Mouse (Mus musculus) adrenal gland, postnatal 25 days (tissue): Measurements from ENCODE around the gene Smad5. TPM values are rescaled to one million over a fixed set of nuclear protein-coding genes. Genes with fewer than 3 reads are reported as not detected.

ENCODE experiments used
- DNase-seq: peaks from one replicate; pipeline ENCODE4 v3.0.0; 2021; ENCODE audit warnings: mixed read lengths
- total RNA-seq: library from RNA; stranded (reverse); gene quantifications from 2 replicates; pipeline ENCODE4 v1.2.3, GENCODE M21; 2021

Gene Smad5
- total RNA-seq, 1 experiment from 2014 or later = 75.5 TPM

DNA sequence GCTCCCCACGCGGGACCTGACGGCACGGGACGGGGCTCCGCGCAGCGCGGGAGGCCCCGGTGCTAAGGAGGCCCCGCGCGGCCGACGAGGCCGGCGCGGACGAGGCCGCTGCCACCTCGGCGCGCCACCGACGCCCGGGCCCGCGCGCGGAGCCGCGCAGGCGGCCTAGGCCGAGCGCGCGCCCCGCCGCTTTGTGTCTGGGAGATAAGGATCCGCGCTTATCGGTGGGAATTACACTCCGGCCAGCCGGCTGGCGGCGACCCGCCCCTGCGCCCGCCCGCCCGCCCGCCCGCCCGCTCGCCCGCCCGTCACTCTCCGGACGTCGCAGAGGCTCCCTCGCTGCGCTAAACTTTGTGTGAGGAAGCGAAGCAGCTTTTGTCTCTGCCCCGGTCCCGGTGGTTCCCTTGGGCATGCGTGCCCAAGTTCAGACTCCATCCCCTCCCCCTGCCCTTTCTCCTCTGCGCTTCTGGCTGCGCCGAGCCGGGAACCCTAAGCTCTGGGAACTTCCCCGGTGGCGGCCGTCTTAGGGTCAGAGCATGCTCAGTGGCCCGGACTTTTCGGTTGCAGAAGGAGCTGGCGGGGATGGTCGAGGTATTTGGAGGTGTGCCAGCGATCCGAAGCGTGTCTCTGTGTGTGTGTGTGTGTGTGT lies 536 bp downstream of the Smad5 start:
- peak; percentile 74 for DNase-seq

DNA sequence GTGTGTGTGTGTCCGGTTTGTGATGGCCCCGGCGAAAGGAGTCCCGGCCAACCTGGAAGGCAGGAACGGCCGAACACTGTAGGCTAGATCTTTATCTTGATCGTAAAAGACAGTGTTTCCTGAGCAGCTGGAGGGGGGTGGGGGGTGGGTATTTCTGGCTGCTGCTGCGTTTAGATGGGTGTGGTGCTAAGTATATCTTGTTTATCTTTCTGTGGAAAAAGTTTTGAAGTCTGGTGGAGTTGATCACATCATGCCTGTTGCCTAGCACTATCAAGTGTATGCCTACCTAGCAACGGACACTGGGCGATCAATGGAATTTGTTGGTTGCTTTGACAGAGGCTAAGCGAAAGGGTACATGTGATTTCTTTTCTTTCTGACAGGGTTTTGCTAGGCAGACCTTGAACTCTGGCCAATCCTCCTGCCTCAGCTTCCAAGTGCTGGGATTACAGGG lies 1.1 kb downstream of the Smad5 start:
- DNase-seq = peak; percentile 30

DNA sequence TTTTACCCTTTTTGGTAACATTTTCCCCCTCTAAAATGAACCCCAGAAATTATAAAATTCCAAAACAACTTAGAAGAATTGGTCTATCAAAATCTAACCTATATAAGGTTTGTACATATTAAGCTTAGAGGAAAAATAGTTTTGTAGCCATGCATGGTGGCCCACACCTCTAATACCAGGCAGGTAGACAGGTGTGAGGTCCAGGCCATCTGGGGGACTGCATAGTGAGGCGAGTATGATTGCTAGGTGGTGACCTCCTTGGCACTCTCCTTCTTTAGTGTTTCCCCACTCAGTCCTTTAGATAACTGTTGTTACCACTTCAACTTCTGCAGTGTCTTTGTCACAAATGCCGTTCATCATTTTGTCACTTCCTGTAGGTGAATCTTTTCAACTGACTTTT lies 1.8 kb downstream of the Smad5 start:
- no peak for DNase-seq

DNA sequence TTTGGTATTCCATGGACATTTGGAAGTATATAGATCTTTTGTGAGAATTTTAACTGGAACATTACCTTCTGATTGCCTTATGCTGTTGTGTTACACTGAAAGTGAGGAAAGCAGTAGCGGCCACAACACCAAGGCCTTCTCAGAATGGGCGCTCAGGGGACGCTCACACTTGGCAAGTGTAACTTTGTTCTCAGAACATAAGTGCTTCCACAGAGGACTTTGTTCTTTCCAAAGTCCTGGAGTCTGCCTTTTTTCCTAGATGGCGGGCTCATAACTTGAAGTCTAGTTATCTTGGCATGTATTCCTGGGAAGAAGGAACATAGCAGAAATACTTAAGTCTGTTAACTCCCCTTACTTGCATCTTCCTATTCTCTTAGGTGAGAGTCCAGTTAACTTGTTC lies 4.3 kb downstream of the Smad5 start:
- DNase-seq = no peak

DNA sequence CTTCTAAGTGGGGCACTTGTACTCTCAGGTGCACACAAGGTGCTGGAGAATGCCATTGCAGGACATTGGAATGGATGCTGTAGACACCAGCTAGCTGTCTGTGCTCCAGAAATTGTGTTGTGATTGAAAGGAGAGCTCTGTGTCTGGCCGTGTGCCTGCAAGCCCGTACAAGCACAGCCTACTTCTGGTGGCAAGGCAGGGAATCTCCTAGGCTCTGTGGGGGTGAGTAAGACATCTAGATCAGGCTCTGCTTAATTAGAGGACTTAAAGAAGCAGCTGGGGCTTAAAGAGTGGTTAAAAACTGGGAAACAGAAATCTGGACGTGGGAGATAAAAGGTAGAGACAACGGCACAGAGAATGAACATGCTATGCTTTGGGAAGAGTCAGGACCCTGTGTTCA lies 4.8 kb downstream of the Smad5 start:
- no peak for DNase-seq

DNA sequence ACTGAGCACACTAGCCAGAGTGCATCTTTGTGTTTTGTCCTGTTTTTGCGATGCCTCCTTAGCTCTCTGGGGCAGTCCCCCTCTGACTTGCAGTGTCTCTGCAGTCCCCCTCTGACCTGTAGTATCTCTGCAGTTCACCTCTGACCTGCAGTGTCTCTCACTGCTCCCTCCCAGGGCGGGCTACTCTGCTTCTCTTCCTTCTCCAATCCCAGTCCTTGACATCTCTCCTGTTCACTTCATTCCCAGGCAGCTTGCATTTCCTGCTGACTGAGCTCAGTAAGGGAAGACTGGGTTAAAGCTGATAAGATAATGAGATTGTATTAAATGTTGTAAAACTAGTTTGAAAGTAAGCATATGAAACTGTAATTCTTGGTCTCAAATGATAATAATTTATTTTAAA lies 7.8 kb downstream of the Smad5 start:
- DNase-seq = no peak

DNA sequence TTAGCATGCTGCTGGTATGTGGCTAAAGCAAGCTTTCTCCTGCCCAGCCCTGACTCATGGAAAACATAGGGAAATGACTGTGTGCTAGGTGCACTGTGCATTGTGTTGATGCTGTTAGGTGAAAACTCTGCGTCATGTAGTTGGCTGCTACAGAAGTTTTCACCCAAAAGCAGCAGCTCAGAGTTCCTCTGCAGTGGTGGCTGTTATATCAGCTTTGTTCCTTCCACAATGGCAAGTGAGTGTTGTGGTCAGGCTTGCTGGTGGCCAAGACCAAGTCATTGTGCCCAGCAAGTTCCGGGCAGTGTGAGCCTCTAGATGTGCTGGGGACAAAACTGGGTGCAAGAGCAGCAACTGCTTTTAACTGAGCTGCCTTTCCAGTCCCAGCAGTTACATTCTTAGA lies 9.4 kb downstream of the Smad5 start:
- DNase-seq = no peak

DNA sequence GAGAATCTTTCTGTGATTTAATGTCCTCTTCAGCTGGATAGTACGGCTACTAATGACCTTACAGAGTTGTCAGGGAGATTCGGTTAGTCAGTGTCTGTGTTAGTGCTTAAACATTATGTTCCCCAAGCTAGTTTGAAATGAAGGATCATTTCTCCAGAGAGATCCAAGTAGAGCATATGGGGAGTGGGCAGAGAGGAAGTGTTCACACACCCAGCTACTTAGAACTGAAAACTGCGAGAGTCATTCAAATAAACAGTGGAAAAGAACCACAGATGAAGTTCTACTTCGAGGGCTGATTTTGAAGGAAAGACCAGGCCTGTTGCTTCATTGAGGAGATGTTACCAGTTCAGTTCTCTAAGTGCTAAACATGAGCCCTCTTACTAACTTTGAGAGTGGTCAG lies 23.7 kb downstream of the Smad5 start:
- no peak for DNase-seq

DNA sequence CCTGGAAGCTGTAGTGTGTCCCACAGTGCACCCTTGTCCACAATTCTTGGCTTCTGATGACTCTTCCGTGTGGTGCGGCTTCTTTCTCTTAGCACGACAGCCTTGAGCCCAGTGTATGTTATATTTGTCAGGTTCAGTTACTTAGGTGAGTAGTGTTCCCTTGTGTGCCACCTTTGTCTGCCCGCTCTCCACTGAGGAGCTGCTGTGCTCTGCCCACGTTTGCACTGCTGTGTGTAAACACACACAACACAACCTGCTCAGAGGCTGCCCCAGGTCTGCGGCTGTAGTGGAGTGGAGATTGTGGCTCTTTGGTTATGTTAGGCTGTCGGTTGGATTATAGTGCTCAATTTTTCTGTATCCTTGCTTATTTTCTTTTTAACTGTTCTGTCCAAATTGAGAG lies 26.2 kb downstream of the Smad5 start:
- no peak for DNase-seq

DNA sequence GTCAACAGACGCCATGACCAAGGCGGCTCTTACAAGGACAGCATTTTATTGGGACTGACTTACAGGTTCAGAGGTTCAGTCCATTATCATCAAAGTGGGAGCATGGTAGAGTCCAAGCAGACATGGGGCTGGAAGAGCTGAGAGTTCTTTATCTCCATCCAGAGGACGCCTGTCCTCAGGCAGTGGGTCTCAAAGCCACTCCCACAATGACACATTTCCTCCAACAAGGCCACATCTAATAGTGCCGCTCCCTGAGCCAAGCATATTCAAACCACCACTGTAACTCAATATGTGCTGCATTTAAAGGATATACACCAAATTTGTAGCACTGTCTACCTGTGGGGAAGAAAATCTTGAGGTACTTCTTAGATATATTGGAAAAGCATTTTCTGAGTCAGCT lies 31.8 kb downstream of the Smad5 start:
- no peak for DNase-seq

DNA sequence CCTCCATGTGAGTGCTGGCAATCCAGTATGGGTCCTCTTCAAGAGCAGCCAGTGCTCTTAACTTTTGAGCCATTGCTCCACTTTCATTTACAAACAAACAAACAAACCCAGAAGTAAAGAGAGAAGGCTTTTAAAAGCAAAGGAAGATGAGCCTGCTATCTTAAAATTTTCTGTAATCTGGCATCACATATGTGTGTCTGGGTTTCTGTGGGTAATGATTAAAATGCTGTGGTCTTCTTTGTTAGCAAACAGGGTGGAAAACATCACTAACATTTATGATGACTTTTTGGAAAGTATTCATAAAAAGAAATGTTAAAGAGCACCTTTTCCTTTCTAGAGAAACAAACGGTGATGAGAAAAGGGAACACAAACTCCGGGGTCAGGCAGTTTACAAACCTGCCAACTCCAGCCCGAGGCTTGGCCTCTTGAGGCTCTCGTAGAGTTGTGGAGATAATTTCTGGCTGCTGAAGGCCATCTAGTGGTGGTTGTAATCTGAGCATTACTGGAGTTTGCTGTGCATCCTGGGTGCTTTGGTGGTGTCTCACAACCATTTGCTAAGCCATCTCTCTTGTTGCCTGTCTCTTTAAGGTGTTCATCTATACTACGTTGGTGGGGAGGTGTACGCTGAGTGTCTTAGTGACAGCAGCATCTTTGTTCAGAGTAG lies 32.5 kb downstream of the Smad5 start:
- DNase-seq = peak; percentile 22

DNA sequence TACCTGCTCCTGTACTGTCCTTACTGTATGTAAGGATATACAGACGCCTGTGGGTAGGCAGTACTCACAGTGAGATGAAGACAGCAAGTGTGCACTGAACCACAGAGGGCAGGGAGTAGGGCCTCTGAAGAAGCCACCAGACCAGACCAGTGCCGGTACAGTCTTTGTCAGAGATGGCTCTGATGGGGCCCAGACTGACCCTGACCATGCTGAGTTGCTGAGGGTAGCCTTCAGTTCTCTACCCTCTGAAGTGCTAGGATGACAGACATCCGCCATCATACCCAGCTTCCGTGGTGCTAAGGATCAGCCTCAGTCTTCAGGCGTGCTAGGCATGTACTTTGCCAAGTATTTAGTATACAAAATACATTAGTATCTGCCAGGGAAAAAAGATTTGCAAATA lies 36.7 kb downstream of the Smad5 start:
- DNase-seq = no peak

DNA sequence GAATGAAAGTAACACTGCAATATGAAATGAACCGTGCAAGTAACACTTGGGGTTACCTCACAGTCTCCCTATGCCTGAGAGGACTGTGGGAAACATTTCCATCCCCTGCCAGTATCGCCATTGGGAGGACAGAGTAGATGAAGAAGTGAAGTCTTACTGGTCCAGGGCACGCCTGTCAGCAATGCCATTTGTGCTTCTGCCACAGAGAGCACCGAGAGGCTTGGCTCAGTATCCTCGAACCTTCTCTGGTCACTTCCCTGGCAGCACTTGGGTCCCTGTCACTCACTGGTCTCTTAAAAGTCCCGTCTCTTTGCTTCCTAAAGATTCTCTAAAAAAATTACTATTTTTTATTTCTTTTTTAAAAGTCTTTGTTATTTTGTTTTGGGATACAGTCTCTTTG lies 37.7 kb downstream of the Smad5 start:
- DNase-seq = no peak

DNA sequence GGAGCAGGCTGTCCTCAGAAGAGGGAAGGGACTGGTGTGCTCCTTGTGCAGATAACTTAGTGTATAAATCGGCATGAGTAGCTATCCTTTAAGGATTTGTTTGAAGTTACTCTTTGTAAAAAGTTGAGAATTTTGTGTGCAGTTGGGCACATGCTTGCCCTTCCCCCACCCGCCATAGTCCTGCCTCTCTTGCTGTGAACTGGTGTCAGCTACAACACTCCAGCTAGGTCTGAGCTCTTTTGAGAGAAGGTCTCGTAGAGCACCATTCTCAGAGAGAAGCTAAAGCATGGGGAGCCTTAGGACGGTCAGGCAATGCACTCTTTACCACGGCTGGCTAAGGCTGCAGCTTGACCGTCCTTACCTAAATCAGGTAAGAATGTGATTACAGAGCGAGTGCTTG lies 38.9 kb downstream of the Smad5 start:
- DNase-seq = no peak

DNA sequence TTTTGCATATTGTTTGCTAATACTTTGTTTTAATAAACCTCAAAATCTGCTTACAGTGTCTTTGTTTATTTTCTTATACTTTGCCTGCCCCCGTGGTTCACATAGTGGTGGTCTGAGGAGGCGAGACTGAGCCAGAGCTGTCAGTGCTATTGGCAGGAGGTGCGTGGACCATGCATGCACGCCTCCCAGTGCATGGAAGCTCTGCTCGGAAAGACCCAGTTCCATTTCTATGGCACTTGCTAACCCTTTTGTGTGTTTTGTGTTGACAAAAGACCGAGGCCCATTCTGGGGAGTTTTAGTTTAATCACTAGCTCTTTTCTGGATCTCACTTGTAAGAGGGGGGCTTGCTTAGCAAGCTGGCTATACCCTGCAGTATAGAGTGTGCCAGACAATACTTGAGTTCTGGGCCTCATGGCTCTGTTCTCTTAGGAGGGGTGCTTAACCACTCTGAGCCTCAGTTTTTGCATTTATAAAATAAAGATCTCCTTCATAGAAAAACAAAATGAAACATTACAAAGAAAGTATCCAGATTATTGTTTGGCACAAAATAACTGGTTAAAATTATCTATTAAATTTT lies 39.6 kb downstream of the Smad5 start:
- no peak for DNase-seq

DNA sequence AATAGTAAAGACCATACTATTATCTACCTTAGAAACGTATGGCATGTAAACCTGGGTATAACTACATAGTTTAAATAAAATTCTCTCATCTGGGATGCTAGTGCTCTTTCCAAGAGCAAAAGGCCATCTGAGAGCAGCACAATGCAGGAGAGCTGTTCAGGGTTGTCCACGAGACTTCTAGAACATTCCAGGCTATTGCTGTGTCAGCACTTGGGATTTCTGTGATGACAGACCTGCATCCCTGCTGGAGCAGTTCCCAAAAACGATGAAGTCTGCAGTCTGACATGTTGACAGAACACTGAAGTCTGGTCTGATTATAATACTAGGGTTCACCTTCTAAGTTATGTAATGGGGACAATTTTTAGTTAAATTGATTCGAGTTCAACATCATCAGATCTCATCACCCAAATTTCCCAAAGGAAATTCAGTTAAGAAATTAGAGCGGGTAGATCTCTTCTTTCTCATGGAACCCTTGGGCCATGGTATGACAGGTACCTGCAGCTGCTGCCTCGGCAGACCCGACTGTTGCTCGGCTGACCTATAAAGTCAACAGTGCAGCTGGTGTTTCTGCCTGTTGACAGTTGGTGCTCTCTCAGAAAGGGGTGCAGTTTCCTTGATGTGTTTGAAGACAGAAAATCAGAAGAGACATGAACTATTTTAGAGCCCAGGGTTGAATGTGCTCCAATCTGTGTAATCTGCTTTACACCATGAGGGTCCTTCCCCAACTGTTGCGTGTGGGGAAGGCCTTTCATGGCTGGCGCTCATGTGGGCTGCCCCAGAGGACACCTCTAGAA lies 44.1 kb downstream of the Smad5 start:
- DNase-seq = no peak

DNA sequence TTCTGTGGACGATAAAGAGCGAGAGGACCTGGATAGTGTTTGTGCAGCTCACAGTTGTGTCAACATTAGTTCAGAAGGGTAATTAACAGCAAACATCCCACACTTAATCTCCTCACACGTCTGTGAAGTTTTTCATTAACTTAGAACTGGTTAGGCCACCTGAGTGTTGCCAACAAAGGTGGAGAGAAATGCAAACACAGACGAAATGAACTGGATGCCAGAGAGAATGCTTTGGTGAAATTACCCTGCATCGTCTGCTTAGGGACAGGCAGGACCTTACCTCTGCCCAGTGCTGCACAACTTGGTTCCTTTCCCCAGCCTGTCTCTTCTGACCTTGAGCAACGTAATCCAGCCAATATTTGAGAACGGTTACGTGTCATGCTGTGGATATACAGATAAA lies 44.7 kb downstream of the Smad5 start:
- no peak for DNase-seq

DNA sequence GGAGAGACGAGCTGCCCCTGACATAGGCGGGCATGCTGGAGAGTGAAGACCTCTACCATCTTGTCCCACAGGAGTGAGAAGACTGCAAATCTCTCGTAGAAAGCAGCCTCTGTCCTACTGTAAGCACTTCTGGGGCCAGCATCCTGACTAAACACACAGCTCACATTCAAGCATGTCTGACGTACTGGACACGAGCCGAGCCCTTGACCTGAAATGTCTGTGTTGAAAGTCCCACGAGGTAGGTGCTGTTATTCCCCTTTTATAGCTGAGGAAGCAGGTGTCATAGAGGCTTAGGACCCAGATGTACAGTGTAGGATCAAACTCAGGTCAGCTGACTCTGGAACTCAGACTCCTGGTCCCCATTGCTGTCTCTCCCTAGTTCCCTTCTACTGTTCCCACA lies 46.6 kb downstream of the Smad5 start:
- DNase-seq = no peak

DNA sequence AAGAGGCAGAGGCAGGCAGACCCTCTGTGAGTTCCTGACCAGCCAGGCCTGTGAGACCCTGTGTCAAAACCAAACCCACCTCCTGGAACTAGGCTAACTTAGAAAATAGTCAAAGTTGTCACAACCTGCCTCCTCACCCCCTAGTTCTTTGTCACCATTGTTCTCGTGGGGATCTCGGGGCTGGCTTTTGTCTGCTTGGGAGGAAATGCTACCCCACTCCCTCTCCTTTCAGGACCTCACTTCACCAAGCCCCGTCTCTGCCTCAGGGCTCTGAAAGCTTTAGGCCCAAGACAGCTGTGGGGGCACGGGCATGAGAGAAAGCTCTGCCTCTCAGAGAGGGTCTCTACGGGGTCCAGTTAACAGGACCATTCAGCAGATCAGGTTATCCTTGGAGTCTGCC lies 49.0 kb downstream of the Smad5 start:
- no peak for DNase-seq

DNA sequence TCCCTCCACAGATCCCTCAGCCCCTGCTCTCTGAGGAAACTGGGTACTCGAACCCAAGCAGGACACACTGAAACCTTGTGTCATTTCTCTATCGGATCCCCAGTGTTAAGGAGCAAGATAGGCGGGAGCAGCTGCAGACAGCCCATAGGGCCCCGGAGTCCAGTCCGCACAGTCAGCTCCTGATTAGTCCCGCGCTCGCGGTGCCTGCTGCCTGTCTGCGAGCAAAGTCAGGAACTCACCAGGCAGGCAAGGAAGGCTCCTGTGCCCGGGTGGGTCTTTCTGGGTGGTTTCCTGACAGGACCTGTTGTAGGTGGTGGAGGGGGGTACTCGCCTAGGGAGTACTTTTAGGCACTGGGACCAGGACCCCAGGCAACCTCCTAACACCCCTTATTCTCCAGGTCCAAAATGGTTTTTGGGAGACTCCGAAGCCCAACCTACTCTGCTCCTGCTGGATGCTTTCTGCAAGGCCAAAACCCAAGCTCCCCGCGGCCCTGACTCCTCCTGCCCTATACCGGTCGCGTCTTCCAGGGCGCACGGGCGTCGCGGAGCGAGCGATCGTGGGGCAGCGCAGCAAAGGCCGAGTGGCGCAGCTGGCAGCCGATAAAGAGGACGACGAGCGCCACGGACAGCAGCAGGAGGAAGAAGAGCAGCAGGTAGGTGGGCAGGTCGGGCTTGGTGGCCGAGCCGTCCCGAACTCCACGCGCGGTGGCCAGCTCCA lies 49.8 kb downstream of the Smad5 start:
- no peak for DNase-seq

DNA sequence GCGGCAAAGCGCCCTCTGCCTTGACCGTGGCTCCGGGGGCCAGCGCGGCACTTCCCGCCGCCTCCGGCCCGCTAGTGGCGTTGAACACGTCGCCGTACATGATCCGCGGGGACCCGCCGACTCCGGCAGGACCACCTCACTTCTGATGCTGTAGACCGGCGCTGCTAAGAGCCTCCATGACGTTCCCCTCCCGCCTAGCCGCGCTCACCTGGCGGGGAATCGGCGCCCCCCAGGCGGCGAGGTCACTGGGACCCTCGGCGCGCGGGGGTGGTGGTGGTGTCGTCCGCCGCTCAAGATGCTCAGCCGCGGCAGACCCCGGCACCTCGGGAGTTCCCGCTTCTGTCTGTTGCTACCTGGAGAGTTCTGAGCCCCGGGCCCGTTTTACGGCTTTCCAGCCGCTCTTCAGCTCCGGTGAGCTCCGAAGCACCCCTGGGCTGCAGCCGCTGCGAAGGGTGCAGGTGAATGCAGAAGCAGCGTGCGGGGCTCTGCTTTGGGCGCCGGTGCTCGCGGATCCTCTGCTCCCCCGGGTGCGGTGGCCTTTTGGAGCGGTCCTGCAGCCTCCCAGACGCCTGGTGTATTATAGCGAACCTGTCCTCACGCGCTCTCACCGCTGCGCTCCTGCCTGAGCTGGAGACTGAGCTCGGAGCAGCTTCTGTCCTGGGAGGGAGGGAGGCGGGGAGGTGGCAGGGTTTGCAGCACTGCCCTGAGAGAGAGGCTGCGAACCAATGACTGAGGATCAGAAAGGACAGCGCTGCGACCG lies 50.6 kb downstream of the Smad5 start, which contains the start of gene Gm45623:
Gm45623 (minus strand) TSS at position 636 of the 760 bp plus-strand sequence.
- peak; percentile 20 for DNase-seq

DNA sequence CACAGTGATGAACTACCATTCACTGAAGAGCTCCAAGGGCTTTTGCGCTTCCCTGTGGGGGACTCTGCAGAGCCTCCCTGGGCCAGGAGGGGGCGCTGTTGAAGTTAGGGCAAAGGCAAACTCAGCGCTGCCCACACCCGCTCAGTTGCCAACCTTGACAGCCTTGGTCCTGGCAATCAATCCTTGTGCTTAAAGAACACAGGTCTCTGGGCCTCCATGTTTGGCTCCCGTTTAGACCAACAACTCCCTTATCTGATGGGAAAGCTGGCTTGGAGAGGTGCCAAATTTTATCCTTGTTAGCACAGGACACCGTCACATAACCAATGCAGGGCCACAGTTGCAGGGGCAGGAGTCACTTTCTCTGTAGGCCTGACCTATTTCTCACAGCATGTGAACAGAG lies 53.1 kb downstream of the Smad5 start:
- peak; percentile 66 for DNase-seq
